Mouse (Mus musculus): ENCODE results near the gene B4galnt4.

- TF ChIP-seq CTCF (IDR thresholded peaks at IDR 0.05; ENCODE audit: insufficient read depth, low read length) (no peak), POLR2A (IDR thresholded peaks at IDR 0.05; ENCODE audit: borderline replicate concordance, extremely low read depth, low read depth, low read length) (no peak)
Observed at GRCm38 (mm10) chr7:141088473-141088872, 27.6 kb downstream of the B4galnt4 start.
